Mouse (Mus musculus) kidney, adult 9 months (tissue): Measurements from ENCODE around the gene Cs.

Source experiments
- DNase-seq: peaks from one replicate; pipeline ENCODE4 v3.0.0; 2022

Gene Cs

GRCm38 (mm10) chr10:128336195-128336594, 1.3 kb upstream of the Cs start:
- peak; percentile 54 for DNase-seq

- DNase-seq: no peak
Observed at GRCm38 (mm10) chr10:128336597-128336996, 937 bp upstream of the Cs start.

GRCm38 (mm10) chr10:128338415-128338814, 881 bp downstream of the Cs start:
- peak; percentile 35 for DNase-seq

- DNase-seq: no peak
Observed at GRCm38 (mm10) chr10:128338948-128339347, 1.4 kb downstream of the Cs start.

GRCm38 (mm10) chr10:128340257-128340656, 2.7 kb downstream of the Cs start:
- DNase-seq: no peak

GRCm38 (mm10) chr10:128343436-128343835, 5.9 kb downstream of the Cs start:
- no peak for DNase-seq

- peak; percentile 84 for DNase-seq
Observed at GRCm38 (mm10) chr10:128344568-128345275, 7.2 kb downstream of the Cs start.

- DNase-seq: no peak
Observed at GRCm38 (mm10) chr10:128347541-128347940, 10.0 kb downstream of the Cs start.

- DNase-seq: peak; percentile 73
Observed at GRCm38 (mm10) chr10:128358796-128359195, 21.3 kb downstream of the Cs start.

GRCm38 (mm10) chr10:128359226-128359625, 21.7 kb downstream of the Cs start:
- no peak for DNase-seq

- no peak for DNase-seq
Observed at GRCm38 (mm10) chr10:128361836-128362235, 24.3 kb downstream of the Cs start.

GRCm38 (mm10) chr10:128362568-128362967, 25.0 kb downstream of the Cs start:
- peak; percentile 66 for DNase-seq

- DNase-seq: peak; percentile 86
Observed at GRCm38 (mm10) chr10:128367899-128368401, 30.4 kb downstream of the Cs start.

- DNase-seq: peak; percentile 94
Observed at GRCm38 (mm10) chr10:128368402-128369217, 31.1 kb downstream of the Cs start, which contains the start of gene Coq10a. Gene Coq10a, minus strand, starts transcription at chr10:128368997.

GRCm38 (mm10) chr10:128369218-128369543, 31.6 kb downstream of the Cs start:
- DNase-seq: no peak

GRCm38 (mm10) chr10:128369599-128369998, 32.1 kb downstream of the Cs start:
- DNase-seq: no peak

GRCm38 (mm10) chr10:128370021-128370420, 32.5 kb downstream of the Cs start:
- no peak for DNase-seq

- no peak for DNase-seq
Observed at GRCm38 (mm10) chr10:128370601-128371000, 33.1 kb downstream of the Cs start.

- no peak for DNase-seq
Observed at GRCm38 (mm10) chr10:128372142-128372541, 34.6 kb downstream of the Cs start.

GRCm38 (mm10) chr10:128372989-128373748, 35.6 kb downstream of the Cs start:
- no peak for DNase-seq

- no peak for DNase-seq
Observed at GRCm38 (mm10) chr10:128374393-128374792, 36.9 kb downstream of the Cs start.

GRCm38 (mm10) chr10:128376099-128376454, 38.5 kb downstream of the Cs start:
- DNase-seq: no peak

- DNase-seq: peak; percentile 82
Observed at GRCm38 (mm10) chr10:128376455-128377211, 39.1 kb downstream of the Cs start, which contains the start of gene Ankrd52. Gene Ankrd52, plus strand, starts transcription at chr10:128377115.
